Comparison of ENCODE assay signal across 27 mouse cellular contexts in the genomic region with DNA sequence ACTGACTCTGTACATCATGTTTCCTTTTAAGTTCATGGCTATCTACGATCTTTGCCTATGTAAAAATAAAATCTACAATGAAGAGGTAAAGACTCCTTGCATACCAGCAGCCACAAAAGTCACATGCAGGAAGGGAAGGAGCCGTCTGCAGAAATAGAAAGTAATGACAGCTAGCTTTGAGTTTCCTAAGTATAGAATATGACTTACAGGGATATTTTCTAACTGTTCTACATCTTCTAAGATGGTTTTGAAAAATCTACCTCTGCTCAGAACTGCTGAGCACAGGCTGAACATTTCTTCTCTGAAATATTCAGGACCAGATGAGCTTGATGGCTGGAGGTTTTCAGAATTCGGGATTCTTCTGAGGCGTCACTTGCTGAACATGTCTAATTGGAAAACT.
"Had no signal": no experiment of that assay in that cellular context is flagged by ENCODE, and none has a peak within 500 bp of the region (broad histone marks: within the 10 kb centered on the region; RNA-seq: fewer than 3 reads in every experiment).

No protein-coding gene starts in this region.

- H3K4me1 ChIP-seq: heart, embryonic 13.5 days; heart, embryonic 15.5 days; hindbrain, embryonic 10.5 days; hindbrain, embryonic 12.5 days; intestine, embryonic 15.5 days; kidney, embryonic 15.5 days; liver, embryonic 12.5 days had no signal

- H3K27ac ChIP-seq: heart, adult 2 months; heart, embryonic 13.5 days; heart, embryonic 15.5 days; hindbrain, embryonic 10.5 days; hindbrain, embryonic 12.5 days; hindbrain, embryonic 14.5 days; intestine, embryonic 15.5 days; kidney, embryonic 15.5 days; kidney, postnatal 0 days; limb, embryonic 13.5 days; limb, embryonic 15.5 days; liver, embryonic 12.5 days had no signal

- DNase-seq: gastrocnemius, postnatal 14 days; gastrocnemius, postnatal 36 days; heart, adult 11 months; heart, adult 2 months; heart, postnatal 14 days; heart, postnatal 4 days; kidney, adult 18-20 months; kidney, adult 9 months; kidney, postnatal 14 days; kidney, postnatal 36 days; layer of hippocampus, adult 9-11 months; layer of hippocampus, postnatal 36 days; left cerebral cortex, postnatal 4 days had no signal

- ATAC-seq: hindbrain, embryonic 16.5 days; inflammation-experienced regulatory T-cells, adult 6 months; intestine, embryonic 15.5 days; intestine, postnatal 0 days; liver, embryonic 12.5 days had no signal

- H3K4me3 ChIP-seq: heart, adult 2 months; heart, embryonic 13.5 days; heart, embryonic 15.5 days; hindbrain, embryonic 10.5 days; hindbrain, embryonic 12.5 days; intestine, embryonic 15.5 days; kidney, embryonic 15.5 days; limb, embryonic 13.5 days; limb, embryonic 15.5 days; liver, embryonic 12.5 days had no signal
